Mouse (Mus musculus) cortical plate, adult 2 months (tissue): ENCODE measurements around the gene Gpcpd1.

Source experiments
- CTCF ChIP-seq: fragments of 200-500 bp; IDR thresholded peaks from 2 replicates; pipeline ENCODE4 v1.5.1; 2011; ENCODE audit warnings: mild to moderate bottlenecking, control low read depth, low read length; ENCODE audit not compliant: insufficient read depth; ENCODE audit errors: extremely low read depth
- POLR2A ChIP-seq: fragments of 200-500 bp; IDR thresholded peaks from 2 replicates; pipeline ENCODE4 v1.6.1; 2011; ENCODE audit warnings: mild to moderate bottlenecking, low read length, control low read depth; ENCODE audit not compliant: insufficient read depth; ENCODE audit errors: extremely low read depth

DNA sequence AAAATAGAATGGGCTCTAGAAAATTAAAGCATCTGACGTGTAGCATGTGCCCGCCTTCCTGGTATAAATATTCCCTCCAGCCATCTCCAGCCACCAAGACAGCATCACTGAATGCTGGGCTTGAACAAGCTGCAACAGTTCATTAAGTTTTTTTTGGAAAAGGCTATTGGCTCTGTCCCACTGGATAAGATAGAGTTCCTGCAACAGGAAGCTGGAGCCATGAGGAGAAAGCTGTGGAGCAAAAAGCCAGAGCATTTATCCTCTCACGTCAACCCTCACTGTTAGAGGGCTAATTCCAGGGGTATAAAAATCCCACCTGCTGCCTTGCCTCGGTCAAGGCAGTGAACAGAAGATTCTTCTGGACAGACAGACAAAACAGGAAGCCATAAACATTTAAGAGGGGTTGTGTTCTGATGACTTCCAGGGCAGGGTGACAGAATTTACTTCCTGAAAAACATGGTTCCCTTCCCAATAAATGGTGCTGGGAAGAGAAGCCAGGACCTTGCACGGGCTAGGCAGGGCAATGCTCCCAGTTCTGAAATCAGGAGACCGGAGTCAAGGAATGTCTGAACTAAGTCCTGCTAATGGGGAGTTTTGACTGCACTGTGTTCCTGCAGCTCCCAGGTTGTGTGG lies 2.5 kb upstream of the Gpcpd1 start:
- TF ChIP-seq CTCF (no peak), POLR2A (no peak)
